Mouse (Mus musculus): ENCODE results near the gene Crtc3.

Crtc3 gene

DNA sequence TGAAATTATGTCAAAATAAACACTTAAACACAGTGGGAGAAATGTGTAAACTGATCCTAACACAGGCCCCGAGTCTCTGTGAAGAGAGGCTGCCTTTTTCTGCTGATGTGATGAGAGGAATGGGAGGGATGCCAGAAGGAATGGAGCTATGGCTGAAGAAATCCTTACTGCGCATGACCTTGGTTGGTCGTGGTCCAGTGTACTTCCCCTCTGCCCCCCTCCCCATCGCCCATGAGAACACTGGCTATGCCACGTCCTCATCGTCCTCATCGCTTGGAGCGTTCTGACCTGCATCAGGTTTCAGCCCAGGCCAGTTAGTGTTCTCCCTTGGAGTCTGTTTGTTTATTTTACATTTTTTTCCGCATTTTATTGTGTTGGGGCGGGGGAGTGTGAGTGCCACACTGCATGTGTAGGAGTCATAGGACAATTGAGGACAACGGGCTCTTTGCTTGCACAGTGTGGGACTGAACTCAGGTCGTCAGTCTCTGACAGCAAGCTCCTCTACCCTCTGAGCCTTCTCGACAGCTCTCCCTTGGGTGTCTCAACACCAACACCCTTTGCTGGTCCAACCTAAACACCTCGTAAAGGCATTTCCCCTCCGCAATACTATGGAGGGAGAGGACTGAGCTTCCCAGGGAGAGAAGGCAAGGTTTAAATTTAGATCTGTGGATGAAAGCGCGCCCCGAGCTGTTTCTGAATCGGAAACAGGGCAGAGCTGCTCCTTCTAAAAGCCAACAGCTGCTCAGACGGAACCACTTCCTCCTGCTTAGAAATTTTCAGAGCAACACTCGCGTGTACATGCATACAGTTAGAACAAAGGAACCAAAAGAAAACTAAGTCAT lies 134.3 kb downstream of the Crtc3 start:
- DNase-seq (ENCODE audit: low spot score) = no peak

DNA sequence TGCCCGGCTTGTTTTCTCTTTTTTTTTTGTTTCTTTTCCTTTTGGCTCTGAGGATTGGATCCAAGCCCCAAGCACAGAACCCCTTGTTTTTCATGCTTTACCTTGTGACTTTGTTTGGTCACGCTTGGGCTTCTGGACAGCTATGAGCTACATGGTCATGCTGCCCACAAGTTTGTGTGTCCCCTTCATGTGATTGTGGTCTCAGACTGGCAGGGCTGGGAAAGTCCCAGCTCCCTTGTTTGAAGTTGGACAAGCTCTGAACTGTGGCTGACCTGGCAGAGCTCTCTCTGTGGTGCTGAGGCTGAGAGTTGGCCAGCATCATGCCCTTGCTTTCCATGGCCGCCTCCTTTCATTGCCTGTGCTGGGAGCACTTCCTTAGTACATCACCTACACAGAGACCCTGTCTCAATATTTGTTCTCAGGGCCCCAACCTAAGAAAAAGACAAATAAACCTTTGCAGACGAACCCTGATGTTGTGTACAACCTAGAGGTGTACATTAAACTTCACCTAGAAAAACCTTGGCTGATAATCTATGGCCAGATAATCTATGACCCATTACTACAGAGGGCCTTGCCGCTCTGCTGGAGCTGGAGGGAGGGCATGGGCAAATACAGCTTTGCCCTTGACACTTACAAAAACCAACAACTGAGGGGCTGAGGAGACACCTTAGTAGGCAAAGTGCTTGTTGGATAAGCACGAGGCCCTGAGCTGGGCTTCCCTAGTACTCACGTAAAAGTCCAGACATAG lies 140.0 kb downstream of the Crtc3 start:
- no peak for DNase-seq (ENCODE audit: low spot score)

DNA sequence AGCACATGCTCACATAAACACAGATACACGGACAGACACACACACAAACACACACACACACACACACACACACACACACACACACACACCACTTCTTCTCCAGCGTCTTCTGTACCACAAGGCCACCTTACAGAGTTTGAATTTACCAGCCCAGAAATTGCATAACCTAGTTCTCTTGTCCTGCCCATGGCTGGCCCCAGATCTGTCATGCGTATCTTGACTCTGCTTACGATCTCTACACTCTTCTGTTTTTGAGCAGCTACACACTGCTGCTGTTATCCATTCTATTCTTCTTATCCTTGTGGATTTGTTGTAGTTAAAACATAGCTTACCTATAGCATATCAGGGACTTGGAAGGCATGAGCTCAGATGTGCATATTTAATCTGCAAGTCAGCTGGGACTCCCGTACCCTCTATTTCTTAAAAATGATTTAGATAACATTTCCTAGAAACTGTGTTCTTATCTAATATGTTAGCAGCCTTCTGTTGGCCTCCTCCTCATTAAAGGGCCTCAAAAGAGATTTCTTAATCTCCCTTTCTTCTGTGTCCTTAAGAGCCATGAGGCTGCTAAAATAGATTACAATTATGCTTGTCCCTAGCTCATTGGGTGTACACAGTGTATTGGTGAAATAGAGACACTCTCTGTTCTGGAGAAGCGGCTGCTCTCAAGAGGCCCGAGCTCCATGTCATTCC lies 146.4 kb downstream of the Crtc3 start:
- DNase-seq (ENCODE audit: low spot score) = no peak

DNA sequence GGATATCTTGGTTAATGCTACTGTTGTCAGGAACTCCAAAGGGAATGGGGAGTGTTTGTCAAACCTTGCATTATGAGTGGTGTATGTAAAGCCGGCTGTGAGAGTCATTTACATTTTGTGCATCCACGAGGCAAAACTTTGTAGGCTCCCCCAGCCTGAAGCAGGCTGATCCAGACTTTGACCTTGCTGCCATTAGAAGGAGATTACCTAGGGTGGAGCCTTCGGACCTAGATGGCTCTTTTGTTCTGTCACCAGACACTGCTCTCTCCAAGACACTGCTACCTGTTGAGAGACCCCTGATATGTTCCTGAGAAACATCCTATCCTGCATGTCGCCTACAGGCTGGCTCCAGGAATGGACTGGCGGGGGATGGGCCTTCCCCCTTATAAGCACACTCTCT lies 149.1 kb downstream of the Crtc3 start:
- DNase-seq (ENCODE audit: low spot score) = no peak
